Mouse (Mus musculus) ES-Bruce4 (cell line): ENCODE results near the gene F11r. TPM values are rescaled to one million over a fixed set of nuclear protein-coding genes. Genes with fewer than 3 reads are reported as not detected.
A peak's percentile ranks its signal among the peaks of the same experiment; 100 is the strongest.

ENCODE experiments used
- H3K27ac ChIP-seq: 2 replicates; pipeline ENCODE4 v1.5.1; 2012; ENCODE audit warnings: low read length, inconsistent platforms; ENCODE audit not compliant: insufficient read depth
- H3K27me3 ChIP-seq: 2 replicates; pipeline ENCODE4 v1.6.1; 2012; ENCODE audit warnings: mild to moderate bottlenecking, low read length, inconsistent platforms; ENCODE audit not compliant: control insufficient read depth, poor library complexity, insufficient read depth, severe bottlenecking
- H3K36me3 ChIP-seq: 2 replicates; pipeline ENCODE4 v1.6.1; 2012; ENCODE audit warnings: inconsistent platforms, mild to moderate bottlenecking, low read length, moderate library complexity; ENCODE audit not compliant: control insufficient read depth, poor library complexity, insufficient read depth, severe bottlenecking
- H3K4me1 ChIP-seq: one replicate; pipeline ENCODE4 v1.8.1; 2011; ENCODE audit warnings: low read length; ENCODE audit not compliant: control insufficient read depth, insufficient read depth
- H3K4me3 ChIP-seq: 2 replicates; pipeline ENCODE4 v1.5.1; 2011; ENCODE audit warnings: low read depth, mild to moderate bottlenecking, low read length
- H3K9ac ChIP-seq: 2 replicates; pipeline ENCODE4 v1.6.1; 2012; ENCODE audit warnings: low read depth, mild to moderate bottlenecking, inconsistent platforms; ENCODE audit not compliant: poor library complexity, severe bottlenecking
- H3K9me3 ChIP-seq: replicated peaks from 2 replicates; pipeline ENCODE4 v1.6.1; 2012; ENCODE audit warnings: mild to moderate bottlenecking, low read length, inconsistent platforms; ENCODE audit not compliant: control insufficient read depth, poor library complexity, insufficient read depth, severe bottlenecking
- CTCF ChIP-seq: IDR thresholded peaks from one replicate; pipeline ENCODE4 v1.8.1; 2011; ENCODE audit warnings: low read depth, low read length
- EP300 ChIP-seq: IDR thresholded peaks from 2 replicates; pipeline ENCODE4 v1.6.1; 2011; ENCODE audit warnings: low read depth, low read length; ENCODE audit not compliant: insufficient read depth
- POLR2A ChIP-seq: IDR thresholded peaks from one replicate; pipeline ENCODE4 v1.8.1; 2011; ENCODE audit warnings: low read length; ENCODE audit not compliant: insufficient read depth
- polyA plus RNA-seq: library from polyadenylated mRNA; stranded (reverse); fragments of >200 nt; gene quantifications from 2 replicates; pipeline ENCODE4 v1.2.4, GENCODE M21; 2011; ENCODE audit warnings: low read depth; ENCODE audit not compliant: missing spikeins, insufficient read depth, insufficient read length

F11r gene
- polyA plus RNA-seq, 1 experiment = 123 TPM

- H3K9ac ChIP-seq = no peak overlapping the region
- no peaks in the 10 kb centered on the region for H3K9me3 ChIP-seq
- no peaks in the 10 kb centered on the region for H3K27me3 ChIP-seq
- H3K36me3 ChIP-seq = peaks cover under 1% of the 10 kb centered on the region; the same call in 1 of the 2 replicates
- H3K27ac ChIP-seq = no peak overlapping the region
- H3K4me1 ChIP-seq = no peaks in the 10 kb centered on the region
- no peak for TF ChIP-seq CTCF
- TF ChIP-seq EP300 = no peak
- no peak for TF ChIP-seq POLR2A
- no peak overlapping the region for H3K4me3 ChIP-seq
Observed at GRCm38 (mm10) chr1:171410231-171410630, 27.1 kb upstream of the F11r start.

GRCm38 (mm10) chr1:171410947-171411484 lies 26.3 kb upstream of the F11r start, which contains the start of gene Usf1:
Gene Usf1 (plus strand): TSS chr1:171411313.
- TF ChIP-seq POLR2A = peak; percentile 10
- TF ChIP-seq CTCF = no peak
- TF ChIP-seq EP300 = 0 out of 2 replicates have a peak, but pooled peaks have one; percentile 29
- H3K9me3 ChIP-seq = no peaks in the 10 kb centered on the region
- H3K36me3 ChIP-seq = peaks cover 9% of the 10 kb centered on the region

GRCm38 (mm10) chr1:171411492-171411941 lies 25.8 kb upstream of the F11r start:
- Histone ChIP-seq H3K9me3 (no peaks in the 10 kb centered on the region), H3K4me1 (peaks cover 8% of the 10 kb centered on the region), H3K36me3 (peaks cover 12% of the 10 kb centered on the region), H3K27ac (peak overlapping the region; percentile 45; the same call in 1 of the 2 replicates), H3K27me3 (no peaks in the 10 kb centered on the region), H3K9ac (peak overlapping the region; percentile 93), H3K4me3 (peak overlapping the region; percentile 70)
- no peak for TF ChIP-seq EP300
- no peak for TF ChIP-seq POLR2A
- TF ChIP-seq CTCF = no peak

More at GRCm38 (mm10) chr1:171410947-171411484, 26.3 kb upstream of the F11r start, which contains the start of gene Usf1:
- Histone ChIP-seq H3K27me3 (no peaks in the 10 kb centered on the region), H3K9ac (peak within 1 kb of the TSS; percentile 93), H3K27ac (peak within 1 kb of the TSS; percentile 75), H3K4me1 (peaks cover 5% of the 10 kb centered on the region), H3K4me3 (peak within 1 kb of the TSS; percentile 70)

GRCm38 (mm10) chr1:171412001-171412441 lies 25.3 kb upstream of the F11r start:
- peak overlapping the region; percentile 70 for H3K4me3 ChIP-seq
- H3K9me3 ChIP-seq = no peaks in the 10 kb centered on the region
- no peaks in the 10 kb centered on the region for H3K27me3 ChIP-seq
- H3K4me1 ChIP-seq = peaks cover 8% of the 10 kb centered on the region
- H3K36me3 ChIP-seq = peaks cover 12% of the 10 kb centered on the region
- peak overlapping the region; percentile 93 for H3K9ac ChIP-seq
- peak overlapping the region; percentile 45 for H3K27ac ChIP-seq
- TF ChIP-seq POLR2A (no peak), CTCF (no peak), EP300 (0 out of 2 replicates have a peak, but pooled peaks have one; percentile 13)

GRCm38 (mm10) chr1:171412446-171412845 lies 24.9 kb upstream of the F11r start:
- peak overlapping the region; percentile 93 for H3K9ac ChIP-seq
- no peaks in the 10 kb centered on the region for H3K9me3 ChIP-seq
- H3K27me3 ChIP-seq = no peaks in the 10 kb centered on the region
- TF ChIP-seq EP300 (no peak), CTCF (no peak)
- peaks cover 14% of the 10 kb centered on the region for H3K36me3 ChIP-seq
- H3K4me3 ChIP-seq = peak overlapping the region; percentile 70; the same call in 1 of the 2 replicates
- peaks cover 8% of the 10 kb centered on the region for H3K4me1 ChIP-seq
- H3K27ac ChIP-seq = peak overlapping the region; percentile 45

- H3K27me3 ChIP-seq = no peaks in the 10 kb centered on the region
- H3K4me3 ChIP-seq = peak overlapping the region; percentile 11
- peak overlapping the region; percentile 58 for H3K27ac ChIP-seq
- peaks cover 22% of the 10 kb centered on the region for H3K36me3 ChIP-seq
- peaks cover 8% of the 10 kb centered on the region for H3K4me1 ChIP-seq
- peak overlapping the region; percentile 44; the same call in 1 of the 2 replicates for H3K9ac ChIP-seq
- TF ChIP-seq POLR2A (no peak), EP300 (peak; percentile 65; the same call in 1 of the 2 replicates), CTCF (no peak)
- H3K9me3 ChIP-seq = no peaks in the 10 kb centered on the region
Observed at GRCm38 (mm10) chr1:171413608-171414007, 23.7 kb upstream of the F11r start.
